Mouse (Mus musculus) cerebellum, postnatal 36 days (tissue): Measurements from ENCODE around the gene Rplp0.
"Not testable (repeated sequence)": the region's sequence is repeated elsewhere in the genome, so short reads cannot be mapped to it uniquely, and the experiment has no call there.

ENCODE experiments used
- DNase-seq, 2 experiments: peaks; one replicate each; pipeline ENCODE4 v3.0.0; 2021 to 2022; ENCODE audit warnings: mixed read lengths in 2 of 2

The Rplp0 gene

DNA sequence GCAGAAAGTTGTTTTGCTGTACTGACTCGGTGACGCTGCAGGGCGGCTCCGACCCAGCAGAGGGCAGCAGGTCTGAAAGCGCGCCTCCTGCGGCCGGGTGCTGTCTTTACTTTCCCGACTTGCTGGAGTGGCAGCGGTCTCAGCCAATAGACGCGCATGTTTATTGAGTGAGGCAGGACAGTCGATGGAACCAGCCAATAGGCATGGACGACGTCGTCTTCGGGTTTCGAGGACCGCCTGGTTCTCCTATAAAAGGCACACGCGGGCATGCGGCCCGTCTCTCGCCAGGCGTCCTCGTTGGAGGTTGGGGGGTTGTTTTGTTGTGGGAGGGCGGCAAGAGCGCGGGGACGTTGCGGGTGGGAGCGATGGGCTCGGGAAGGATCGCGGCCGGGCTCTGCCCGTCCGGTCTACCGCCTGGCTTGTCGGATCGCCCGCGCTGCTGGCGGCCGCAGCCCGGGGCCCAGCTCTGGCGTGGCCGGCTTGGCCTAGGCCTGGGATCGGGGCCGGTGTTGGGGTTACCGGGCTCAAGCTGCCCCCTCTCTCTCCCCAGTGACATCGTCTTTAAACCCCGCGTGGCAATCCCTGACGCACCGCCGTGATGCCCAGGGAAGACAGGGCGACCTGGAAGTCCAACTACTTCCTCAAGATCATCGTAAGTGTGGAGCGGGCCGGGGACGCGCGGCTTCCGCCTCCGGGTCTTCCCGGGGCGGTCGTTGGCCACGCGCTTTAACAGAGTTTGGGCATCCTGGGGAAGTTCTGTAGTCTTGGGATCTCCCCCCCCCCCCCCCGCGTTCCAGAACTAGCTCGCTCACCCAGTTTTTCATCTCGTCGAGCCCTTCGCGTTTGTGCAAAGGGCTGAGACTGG, at the start of gene Rplp0:
TSS of gene Rplp0 (plus strand) at position 231 of the 865 bp plus-strand sequence.
- peak; percentile 100 for DNase-seq

DNA sequence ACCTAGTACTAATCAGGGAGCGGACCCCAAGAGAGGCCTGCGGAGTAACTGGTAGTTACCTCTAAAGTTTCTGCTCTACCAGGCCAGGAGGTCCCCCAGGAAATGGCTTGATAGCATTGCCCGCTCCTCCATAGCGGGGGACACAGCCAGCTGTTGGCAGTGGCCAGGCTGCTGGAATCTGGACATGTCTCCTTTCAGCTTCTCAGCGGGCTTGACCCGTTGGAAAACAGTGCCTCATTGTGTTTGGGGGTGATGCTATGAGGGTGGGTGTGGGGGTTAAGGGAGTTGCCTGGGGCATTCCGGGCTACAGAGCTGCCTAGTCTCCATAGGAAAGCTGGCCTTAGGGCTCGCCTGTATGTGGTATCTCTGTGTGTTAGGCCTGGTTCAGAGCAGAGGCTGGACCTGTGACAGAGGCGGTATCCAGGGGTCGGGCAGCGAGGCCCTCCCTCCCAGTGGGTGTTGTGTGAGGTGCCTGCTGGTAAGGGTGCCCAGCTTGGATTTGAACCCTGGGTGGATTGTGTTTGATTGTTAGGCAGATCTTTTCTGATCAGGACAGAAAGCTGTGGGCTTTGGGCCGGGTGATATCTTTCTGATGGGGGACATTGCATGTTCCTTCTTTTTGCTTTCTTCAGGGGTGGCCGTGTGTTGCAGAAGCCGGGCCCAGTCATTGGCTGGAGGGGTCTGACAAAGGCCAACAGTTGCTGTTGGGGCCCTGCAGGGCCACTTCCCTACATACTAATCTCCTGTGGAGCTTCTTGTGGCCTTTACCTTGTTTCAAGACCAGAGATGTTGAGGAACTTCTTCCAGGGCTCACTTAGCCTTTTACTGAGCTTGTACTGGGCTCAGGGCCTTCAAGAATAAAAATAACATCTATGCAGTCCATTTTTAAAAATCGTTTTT, 49.2 kb upstream of the Rplp0 start:
- DNase-seq = no peak

DNA sequence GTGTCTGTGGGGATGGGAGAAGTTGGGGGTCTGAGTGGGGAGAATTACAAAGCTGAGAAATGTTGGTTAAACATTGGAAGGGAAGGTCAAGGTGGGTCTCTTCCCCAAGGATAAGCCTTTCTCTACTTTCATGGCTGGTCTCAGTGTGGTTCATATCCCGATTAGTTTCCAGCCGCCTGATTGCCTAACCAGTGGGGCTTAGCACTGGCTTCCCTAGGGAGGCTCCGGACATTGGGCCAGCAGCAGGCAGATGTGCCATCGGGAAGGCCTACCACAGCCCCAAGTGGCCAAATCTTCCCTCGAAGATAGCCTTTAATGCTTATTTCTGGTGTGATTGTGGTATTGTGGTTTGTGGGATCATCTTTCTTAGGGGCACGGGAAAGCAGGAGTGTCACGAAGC, 46.9 kb upstream of the Rplp0 start:
- no peak for DNase-seq

DNA sequence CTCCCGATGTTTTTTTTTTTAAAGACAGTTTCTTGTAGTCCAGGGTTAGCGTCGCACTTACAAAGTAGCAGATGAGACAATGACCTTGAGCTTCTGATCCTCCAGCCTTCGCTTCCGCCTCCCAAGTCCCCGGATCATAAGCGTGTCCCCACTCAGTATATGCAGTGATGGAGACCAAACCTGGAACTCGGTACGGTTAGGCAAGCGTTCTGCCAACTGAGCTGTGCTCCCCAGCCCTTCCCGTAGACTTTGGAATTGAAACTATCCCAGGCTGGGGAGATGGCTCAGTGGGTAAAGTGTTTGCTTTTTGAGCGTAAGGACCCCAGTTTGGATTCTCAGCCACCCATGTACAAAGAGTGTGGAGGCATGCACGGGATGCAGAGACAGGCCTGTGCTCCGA, 46.0 kb upstream of the Rplp0 start:
- no peak for DNase-seq

DNA sequence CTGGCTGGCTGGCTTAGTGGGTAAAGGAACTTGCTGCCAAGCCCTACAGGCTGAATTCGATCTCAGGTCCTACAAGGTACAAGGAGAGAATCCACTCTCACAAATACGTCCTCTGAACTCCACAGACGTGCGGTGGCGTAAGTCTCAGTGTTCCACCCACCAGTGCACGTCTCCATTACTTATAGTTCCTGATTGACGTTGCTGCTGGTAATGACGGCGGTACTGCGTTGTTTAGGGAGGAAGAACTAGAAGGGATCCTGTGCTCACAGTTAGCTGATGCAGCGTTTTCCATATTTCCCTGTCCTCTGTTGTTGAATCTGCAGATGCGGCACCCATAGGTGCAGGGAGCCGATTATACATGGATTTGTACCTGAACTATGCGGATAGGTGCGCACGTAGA, 45.5 kb upstream of the Rplp0 start:
- no peak for DNase-seq

DNA sequence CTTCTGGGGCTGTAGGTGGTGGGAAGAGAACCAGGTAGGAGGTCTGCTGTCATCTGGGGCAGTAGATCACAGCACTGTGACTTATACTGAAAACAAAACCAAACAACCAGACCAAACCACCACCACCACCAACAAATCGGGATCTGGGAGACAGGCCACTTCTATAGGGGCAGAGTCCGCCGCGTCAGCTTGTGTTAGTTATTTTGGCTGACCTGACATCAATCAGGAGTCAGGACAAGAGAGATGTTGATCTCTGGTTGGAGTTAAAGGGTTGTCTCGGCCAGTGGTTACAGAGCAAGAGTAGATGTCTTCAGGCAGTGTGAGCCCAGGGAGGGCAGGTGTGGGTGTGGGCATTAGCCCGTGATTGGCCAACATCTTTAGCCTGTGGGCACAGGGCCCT, 44.9 kb upstream of the Rplp0 start:
- no peak for DNase-seq

DNA sequence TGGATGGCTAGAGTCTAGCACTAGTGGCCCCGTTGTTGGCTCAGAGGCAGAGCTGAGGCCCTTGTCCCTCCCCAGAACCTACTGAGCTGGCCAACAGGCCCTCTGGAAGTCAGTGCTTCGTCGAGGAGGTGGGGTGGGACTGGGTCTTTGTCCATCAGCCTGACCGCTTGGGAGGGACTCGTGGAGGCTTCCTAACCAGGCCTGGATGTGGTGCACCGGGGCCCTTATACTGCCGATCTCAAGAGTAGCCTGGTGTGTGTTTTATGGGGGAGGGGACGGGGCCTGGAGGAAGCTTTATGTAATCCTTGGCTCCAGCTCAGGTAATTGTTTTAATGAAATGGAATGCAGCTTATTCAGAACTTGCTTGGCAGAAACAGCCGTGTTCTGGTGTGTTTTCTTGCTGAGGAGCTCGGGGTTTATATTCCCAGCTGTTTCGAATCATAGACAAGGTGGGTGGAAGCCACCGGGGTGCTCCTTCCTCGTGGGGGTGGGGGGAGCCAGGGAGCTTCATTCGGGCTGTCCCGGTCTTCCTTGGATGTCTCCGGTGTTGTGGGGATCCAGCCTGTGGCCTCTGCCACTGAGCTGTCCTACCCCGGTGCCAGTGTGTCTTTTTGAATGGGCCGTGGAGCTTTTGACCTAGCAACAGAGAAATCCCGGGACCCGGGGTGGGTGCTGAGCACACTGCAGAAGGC, 44.2 kb upstream of the Rplp0 start:
- peak in 1 of 2 experiments; percentile 40 for DNase-seq

DNA sequence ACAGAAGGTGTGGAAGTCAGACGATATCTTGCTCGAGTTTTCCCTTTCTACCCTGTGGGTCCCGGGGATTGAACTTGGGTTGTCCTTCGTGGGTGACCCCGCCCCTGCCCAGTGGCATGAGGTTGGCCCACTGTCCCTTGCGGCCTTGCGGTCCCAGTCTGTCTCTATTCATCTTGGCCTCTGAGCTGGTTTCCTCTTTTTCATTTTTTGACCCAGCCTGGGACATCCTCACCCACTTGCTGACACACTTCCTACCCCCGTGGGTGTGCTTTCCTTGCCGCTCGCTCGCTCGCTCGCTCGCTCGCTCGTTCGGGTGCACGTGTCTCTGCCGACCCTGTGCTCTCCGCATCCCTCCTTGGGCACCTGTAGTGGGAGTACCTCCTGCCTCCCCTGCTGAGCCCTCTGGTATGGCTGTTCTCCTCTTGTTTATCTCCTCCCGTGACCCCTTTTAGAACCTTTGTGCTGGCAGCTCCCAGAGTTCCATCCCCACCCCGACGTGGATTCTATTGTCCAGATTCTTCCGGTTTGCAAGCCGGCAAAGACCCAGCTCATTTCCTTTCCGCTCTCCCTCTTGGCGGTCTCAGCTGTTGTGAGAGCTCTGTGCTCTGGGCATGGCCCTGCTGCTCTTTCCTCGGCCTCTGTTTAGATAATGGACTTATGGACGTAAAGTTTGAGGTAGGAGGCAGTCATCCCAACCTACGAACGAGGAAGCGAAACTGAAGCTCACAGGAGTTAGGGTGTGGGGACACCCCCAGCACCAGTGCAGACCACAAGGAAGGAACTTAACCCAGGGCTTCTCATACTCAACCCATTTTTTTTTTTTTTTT, 43.0 kb upstream of the Rplp0 start:
- DNase-seq = no peak

DNA sequence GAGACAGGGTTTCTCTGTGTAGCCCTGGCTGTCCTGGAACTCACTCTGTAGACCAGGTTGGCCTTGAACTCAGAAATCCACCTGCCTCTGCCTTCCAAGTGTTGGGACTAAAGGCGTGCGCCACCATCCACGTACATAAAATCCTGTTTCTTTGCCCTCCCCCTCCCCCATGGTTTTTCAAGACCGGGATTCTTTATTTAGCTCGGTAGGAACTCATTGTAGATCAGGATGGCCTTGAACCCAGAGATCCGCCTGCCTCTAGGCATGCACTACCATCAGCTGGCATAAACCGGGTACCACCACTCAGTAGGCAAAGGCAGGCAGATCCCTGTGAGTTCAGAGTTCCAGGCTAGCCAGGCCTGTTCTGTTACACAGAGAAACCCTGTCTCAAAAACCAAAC, 42.4 kb upstream of the Rplp0 start:
- no peak for DNase-seq

DNA sequence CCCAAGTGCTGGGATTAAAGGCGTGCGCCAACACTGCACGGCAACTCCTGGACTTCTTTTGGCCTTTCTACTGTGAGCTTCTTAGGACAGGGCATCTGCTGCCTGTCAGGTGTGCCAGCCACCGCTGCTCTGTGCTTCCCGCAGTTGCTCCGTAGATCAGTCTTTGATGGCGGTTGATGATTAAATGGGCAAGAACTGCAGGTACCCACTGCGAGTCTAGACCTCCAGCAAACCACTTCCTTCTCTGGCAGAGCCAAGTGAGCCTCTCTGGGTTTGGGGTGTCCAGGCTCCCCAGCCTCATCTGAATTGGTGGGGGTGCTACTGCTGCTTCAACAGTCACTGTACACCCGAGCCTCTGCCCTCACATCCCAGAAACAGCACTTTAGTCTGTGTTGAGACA, 41.8 kb upstream of the Rplp0 start:
- no peak for DNase-seq

DNA sequence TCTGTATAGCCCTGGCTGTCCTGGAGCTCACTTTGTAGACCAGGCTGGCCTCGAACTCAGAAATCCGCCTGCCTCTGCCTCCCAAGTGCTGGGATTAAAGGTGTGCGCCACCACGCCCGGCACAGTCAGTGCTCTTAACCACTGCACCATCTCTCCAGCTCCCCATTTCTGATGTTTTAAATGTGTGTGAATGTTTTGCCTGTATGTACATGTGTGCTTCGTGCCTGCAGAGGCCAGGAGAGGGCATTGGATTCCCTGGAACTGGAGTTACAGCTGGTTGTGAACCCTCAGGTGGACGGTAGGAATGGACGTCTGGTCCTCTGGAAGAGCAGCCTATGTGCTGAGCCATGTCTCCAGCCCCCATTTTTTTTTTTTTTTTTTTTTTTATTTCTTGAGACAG, 41.1 kb upstream of the Rplp0 start:
- DNase-seq = not testable (repeated sequence)

DNA sequence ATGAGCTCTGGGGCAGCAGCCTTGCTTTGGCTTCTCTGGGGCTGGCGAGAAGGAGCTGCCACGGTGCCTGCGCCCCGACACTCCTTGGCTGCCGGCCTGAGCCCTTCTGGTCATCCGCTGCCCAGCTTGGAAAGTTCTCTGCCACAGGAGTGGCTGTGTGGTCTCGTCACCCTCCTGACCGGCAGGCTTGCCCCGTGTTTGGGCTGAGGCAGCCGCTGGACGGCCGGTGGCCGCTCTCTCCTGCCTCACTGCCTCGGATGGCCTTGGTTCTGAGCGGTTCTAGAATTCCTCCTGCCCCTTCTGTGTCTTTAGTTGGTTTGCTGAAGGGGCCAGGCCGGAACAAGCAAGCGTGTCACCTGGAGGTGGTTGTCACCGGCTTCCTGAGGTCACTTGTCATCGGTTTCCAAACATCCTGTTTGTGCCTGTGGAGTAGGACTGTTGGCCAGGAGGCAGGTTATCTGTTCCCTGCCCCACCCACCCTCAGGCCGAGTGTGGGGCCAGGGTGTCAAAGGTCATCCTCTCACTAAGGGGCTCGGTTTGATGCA, 38.9 kb upstream of the Rplp0 start:
- DNase-seq = peak in 1 of 2 experiments; percentile 53

DNA sequence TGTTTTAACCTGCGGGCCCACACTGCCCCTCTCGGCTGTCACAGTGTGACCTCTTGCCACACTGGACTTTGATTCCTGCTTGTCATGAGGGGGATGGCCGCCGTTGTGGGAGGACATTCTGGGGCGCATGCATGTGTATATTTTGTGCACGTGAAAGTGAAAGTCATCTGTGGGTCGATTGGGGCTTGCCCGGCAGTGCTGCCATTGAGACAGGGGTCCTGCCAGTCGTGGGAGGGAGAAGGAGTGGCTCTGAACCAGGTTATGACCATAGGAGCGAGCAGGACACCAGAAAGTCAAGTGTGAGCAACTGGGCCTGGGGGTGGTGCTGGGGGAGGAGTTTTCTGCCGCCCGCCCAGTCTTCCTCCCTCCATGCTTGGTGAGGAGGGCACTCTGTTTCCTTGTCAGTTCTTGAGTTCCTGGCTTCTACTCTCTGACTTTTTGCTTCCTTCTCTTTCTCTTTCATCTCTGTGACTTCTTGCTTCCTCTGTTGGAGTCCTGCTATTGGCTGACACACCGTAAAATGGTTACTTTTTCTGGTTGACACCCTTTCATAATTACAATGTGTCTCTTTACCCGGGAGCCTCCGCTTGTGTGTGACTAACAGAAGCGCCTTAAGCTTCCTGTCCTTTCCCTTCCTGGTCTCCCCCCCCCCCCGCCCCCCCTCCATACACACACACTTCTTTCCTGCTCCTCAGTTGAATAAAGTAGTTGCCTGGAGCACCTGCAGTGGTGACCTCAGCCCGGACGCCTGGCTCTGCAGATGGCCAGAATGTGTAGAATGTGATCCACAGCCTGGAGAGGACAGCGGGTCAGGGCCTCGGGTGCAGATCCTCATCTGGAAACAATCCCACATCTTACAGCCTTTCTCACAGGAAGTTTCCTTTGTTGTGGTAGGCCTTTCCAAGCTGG, 37.5 kb upstream of the Rplp0 start:
- no peak for DNase-seq

DNA sequence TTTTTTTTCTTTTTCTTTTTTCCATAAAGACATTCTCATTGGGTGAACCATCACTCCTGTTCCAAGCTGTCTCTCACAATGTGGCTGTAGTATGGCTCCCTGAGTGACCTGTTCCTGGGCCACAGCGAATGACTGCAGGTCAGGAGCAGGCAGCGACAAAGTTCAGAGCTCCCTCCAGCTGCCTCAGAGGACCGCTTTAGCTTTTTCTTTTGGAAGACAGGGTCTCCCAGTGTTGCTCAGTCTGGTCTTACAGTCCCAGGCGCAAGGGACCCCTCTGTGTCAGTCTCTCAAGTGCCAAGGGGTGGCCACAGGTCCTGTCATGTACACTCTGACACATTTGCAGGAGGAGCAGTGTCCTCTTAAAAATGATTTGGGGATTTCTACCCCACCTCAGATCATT, 36.7 kb upstream of the Rplp0 start:
- DNase-seq = no peak

DNA sequence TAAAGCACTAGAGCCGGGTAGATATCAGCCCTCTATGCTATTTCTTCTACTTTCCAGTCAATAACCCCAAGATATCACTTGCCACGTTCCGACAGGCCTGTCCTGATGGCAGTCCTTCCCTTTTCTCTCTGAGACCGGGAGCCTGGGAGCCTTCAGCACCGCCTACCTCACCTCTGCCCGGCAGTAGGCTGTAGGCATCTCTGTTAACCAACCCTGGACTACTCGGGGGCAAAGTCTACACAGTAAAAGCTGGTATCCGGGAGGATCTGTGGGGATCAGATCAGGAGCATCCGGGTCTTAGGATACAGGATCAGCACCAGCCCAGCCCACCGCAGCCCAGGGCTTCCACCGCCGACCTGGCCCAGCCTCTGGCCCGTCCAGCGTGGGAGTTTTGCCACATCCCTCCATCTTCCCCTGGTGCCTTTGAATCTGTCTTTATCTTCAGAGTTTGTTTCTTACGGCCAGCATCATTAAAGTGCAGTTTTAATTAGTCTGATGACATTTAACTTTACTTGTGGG, 36.2 kb upstream of the Rplp0 start:
- DNase-seq = no peak

DNA sequence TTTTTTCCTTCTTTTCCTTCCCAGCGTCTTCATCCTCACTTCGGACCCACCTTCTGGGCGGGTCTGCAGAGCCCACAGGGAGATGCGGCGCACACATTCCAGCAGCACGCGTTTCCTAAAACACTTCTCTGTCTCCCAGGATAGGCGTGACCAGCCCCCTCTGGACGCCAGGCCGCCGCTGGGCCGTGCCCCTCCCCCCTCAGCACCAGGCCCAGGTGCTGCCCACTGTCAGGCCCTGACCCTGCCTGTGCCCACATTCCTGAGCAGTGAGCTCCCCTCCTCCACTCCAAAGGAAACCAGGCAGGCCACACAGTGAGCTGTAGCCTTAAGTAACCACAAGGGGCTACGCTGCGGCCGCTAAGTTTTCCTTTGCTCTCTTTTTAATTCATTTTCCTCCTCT, 35.3 kb upstream of the Rplp0 start:
- DNase-seq = no peak

DNA sequence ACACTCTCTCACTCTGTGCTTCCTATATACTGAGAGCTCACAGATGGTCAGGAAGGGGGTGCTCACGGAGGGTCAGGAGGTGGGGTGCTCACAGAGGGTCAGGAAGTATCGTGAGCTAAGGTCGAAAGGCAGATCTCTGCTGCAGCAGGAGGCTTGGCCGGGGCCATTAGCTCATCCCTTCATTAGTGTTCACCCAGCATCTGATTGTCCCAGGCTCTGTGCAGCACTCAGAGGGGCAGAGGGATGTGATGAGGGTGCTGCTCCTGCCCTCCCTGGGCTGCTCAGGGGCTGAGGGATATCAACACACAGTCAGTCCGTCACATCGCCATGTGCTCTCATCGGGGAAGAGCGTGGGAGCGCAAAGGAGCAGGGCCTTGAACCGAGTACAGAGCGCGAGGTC, 34.8 kb upstream of the Rplp0 start:
- no peak for DNase-seq

DNA sequence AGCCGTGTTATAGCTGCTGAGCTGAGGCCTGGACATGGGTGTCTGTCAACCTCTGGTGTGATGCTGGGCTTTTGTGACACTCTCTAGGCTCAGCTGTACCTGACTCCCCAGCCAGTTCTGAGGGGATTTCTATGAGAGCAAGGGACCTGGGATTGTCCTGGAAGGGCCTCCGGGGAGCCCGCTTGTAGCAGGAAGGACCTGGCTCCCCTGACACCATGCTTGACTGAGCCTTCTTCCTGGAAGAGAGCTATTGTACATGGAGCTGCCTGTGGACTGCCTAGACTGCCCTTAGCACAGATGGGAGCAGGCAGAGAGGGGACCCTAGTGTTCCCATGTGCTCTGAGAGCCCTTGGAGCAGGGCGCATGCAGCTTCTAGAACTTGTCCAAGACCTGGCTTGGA, 33.9 kb upstream of the Rplp0 start:
- DNase-seq = no peak

DNA sequence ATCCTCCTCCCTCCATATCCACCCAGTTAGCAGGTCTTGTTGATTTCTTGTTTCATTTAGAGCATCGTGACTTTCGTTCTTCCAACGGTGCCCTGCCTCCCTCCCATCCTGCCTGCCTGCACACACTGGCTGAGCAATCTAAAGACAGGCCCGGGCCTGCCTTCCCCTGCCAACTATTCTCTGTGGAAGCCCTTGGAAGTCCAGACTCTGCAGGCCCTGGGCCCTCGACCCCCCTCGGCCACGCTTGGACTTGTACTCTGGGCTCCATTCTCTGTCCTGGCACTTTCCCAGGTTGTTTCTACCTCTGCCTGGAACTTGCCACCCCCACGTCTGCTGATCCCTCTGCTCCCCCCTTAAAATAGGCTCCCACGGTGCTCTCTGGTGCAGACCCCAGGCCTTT, 33.3 kb upstream of the Rplp0 start:
- no peak for DNase-seq

DNA sequence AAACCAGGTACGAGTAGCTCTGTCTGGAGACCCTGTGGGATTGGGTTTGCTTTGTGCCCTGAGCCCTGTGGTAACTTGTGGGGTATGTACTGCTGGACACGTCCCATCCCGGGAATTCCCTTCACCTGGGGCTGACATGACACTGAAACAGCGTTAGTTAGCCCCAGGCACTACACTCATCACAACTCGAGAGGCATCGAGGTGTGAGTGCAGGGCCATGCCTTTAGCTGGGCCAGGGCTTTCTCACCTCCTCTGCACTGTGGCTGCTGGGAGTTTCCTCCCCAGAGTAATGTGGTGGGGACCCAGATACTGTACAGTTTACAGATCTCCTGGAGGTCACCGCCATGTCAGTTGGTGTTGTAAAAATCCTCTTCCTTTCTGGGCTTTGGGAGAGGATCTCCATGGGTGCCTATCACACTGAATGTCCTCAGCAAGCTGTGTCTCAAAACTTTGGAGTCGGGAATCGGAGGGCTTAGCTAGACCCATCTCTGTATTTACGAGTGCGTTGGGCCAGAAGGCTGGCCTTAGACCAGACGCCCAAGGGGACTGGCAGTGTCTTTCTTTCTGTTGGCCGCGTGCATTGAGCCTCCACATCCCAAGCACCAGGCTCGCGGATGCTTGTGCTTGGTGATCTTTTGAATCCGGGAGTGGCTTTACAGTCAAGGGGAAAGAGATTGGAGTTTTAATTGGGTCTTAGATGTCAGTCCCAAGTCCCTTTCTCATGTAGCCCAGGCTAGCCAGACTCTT, 32.6 kb upstream of the Rplp0 start:
- no peak for DNase-seq
